Mouse (Mus musculus) erythroblast, embryonic 14.5 days (primary cell): ENCODE data around the gene Plekha7. TPM values are rescaled to one million over a fixed set of nuclear protein-coding genes. Genes with fewer than 3 reads are reported as not detected.

ENCODE experiments used
- H3K27me3 ChIP-seq: 2 replicates; pipeline ENCODE4 v1.6.1; 2012; ENCODE audit warnings: inconsistent platforms; ENCODE audit not compliant: control insufficient read depth
- H3K36me3 ChIP-seq: 2 replicates; pipeline ENCODE4 v1.6.1; 2012; ENCODE audit warnings: mild to moderate bottlenecking, inconsistent platforms; ENCODE audit not compliant: control insufficient read depth
- H3K4me1 ChIP-seq: 2 replicates; pipeline ENCODE4 v1.6.1; 2012; ENCODE audit warnings: inconsistent platforms; ENCODE audit not compliant: control insufficient read depth
- H3K4me3 ChIP-seq: replicated peaks from 2 replicates; pipeline ENCODE3; 2012; ENCODE audit warnings: moderate library complexity, mild to moderate bottlenecking, inconsistent platforms
- H3K9me3 ChIP-seq: 2 replicates; pipeline ENCODE4 v1.6.1; 2012; ENCODE audit warnings: low read length, inconsistent platforms, mixed read lengths; ENCODE audit not compliant: control insufficient read depth
- GATA1 ChIP-seq: IDR thresholded peaks from 2 replicates; pipeline ENCODE4 v1.6.1; 2012; ENCODE audit warnings: low read length, inconsistent platforms, mixed read lengths
- TAL1 ChIP-seq: IDR thresholded peaks from 3 replicates; pipeline ENCODE4 v1.6.1; 2012; ENCODE audit warnings: low read length, inconsistent platforms, mixed read lengths
- polyA plus RNA-seq: library from polyadenylated mRNA; stranded (reverse); fragments of >175 nt; gene quantifications from 2 replicates; pipeline ENCODE4 v1.2.3, GENCODE M21; 2012

Plekha7 gene
- polyA plus RNA-seq, 1 experiment = 0.19 TPM

DNA sequence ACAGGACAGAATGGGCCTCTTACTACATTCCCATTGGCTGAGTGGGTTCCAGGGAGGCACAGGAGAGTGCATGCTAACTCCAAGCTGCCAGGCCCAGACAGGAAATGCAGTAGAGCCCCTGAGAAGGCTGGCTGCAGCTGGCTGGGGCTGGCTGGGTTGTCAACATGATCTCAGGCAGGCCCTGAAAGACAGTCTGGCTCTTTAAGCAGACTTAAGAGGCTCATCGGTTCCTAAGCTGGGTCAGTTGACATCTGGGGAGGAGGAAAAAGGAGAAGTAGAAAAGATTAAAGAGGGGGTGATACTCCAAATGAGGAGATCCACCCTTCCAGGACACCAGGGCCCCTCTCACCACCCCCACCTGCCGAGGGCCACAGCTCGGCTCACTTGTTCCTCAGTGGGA is 13.2 kb downstream of the Plekha7 start:
- Histone ChIP-seq H3K27me3 (no peaks in the 10 kb centered on the region), H3K4me3 (no peak overlapping the region), H3K36me3 (no peaks in the 10 kb centered on the region), H3K4me1 (no peaks in the 10 kb centered on the region; the same call in 1 of the 2 replicates), H3K9me3 (no peaks in the 10 kb centered on the region)
- TF ChIP-seq TAL1 = no peak
- no peak for TF ChIP-seq GATA1

DNA sequence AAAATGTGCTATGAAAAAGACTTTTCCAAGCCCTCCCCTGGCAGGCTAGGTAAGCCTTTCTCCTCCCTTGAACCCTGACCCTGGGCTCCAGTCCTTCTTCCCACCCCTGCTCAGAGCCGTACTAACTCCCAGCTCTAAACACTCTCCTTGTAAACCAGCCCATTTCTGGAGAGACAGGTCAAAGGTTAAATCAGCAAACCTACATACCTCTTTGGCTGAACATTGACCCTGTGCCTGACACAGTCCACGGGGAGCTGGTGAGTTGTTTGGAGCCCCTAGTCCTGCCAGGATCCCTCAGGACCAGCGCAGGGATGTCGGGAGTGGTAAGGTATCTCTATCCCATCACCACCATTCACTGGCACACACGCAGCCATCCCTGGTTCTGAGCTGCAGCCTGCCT is 15.8 kb downstream of the Plekha7 start:
- TF ChIP-seq TAL1 (no peak), GATA1 (no peak)
- Histone ChIP-seq H3K4me1 (peaks cover 19% of the 10 kb centered on the region), H3K36me3 (no peaks in the 10 kb centered on the region), H3K9me3 (no peaks in the 10 kb centered on the region), H3K27me3 (no peaks in the 10 kb centered on the region), H3K4me3 (no peak overlapping the region)

GRCm38 (mm10) chr7:116290559-116290958 is 17.6 kb downstream of the Plekha7 start:
- Histone ChIP-seq H3K27me3 (no peaks in the 10 kb centered on the region), H3K4me3 (no peak overlapping the region), H3K36me3 (no peaks in the 10 kb centered on the region), H3K4me1 (peaks cover 37% of the 10 kb centered on the region), H3K9me3 (no peaks in the 10 kb centered on the region)
- TF ChIP-seq TAL1 (no peak), GATA1 (no peak)

- no peaks in the 10 kb centered on the region for H3K27me3 ChIP-seq
- peaks cover 48% of the 10 kb centered on the region for H3K4me1 ChIP-seq
- no peak overlapping the region for H3K4me3 ChIP-seq
- TF ChIP-seq GATA1 (no peak), TAL1 (no peak)
- H3K9me3 ChIP-seq = no peaks in the 10 kb centered on the region
- no peaks in the 10 kb centered on the region for H3K36me3 ChIP-seq
Observed at GRCm38 (mm10) chr7:116288996-116289395, 19.2 kb downstream of the Plekha7 start.

GRCm38 (mm10) chr7:116287959-116288358 is 20.2 kb downstream of the Plekha7 start:
- H3K4me1 ChIP-seq = peaks cover 48% of the 10 kb centered on the region

GRCm38 (mm10) chr7:116286611-116287355 is 21.4 kb downstream of the Plekha7 start:
- no peaks in the 10 kb centered on the region for H3K27me3 ChIP-seq
- H3K9me3 ChIP-seq = no peaks in the 10 kb centered on the region
- TF ChIP-seq GATA1 (no peak), TAL1 (no peak)
- H3K4me3 ChIP-seq = peak overlapping the region; percentile 28
- H3K4me1 ChIP-seq = peaks cover 48% of the 10 kb centered on the region
- H3K36me3 ChIP-seq = no peaks in the 10 kb centered on the region

More at GRCm38 (mm10) chr7:116287959-116288358, 20.2 kb downstream of the Plekha7 start:
- no peaks in the 10 kb centered on the region for H3K27me3 ChIP-seq
- no peak for TF ChIP-seq GATA1
- TF ChIP-seq TAL1 = no peak
- no peak overlapping the region for H3K4me3 ChIP-seq
- no peaks in the 10 kb centered on the region for H3K9me3 ChIP-seq
- no peaks in the 10 kb centered on the region for H3K36me3 ChIP-seq

DNA sequence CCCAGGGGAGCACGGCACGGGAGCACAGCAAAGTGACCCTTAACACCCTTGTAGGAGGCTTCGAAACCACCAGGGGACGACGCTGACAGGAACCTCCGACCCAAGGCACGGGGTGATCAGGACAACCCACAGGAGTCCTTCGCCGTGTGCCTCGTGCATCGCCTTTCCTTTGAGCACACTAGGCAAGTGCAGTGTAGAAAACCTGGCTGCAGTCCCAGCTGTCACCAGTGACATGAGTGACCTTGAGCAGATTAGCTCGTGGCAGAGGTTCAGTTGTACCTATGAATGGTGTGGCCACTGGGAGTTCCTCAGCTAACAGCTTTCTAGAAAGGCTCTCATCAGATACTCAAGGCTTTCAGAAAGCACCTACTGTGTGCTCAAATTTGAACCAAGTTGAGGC is 22.0 kb downstream of the Plekha7 start:
- Histone ChIP-seq H3K4me3 (peak overlapping the region; percentile 28), H3K4me1 (peaks cover 48% of the 10 kb centered on the region), H3K27me3 (no peaks in the 10 kb centered on the region), H3K36me3 (no peaks in the 10 kb centered on the region), H3K9me3 (no peaks in the 10 kb centered on the region)
- TF ChIP-seq TAL1 (no peak), GATA1 (no peak)

GRCm38 (mm10) chr7:116285216-116285615 is 23.0 kb downstream of the Plekha7 start:
- Histone ChIP-seq H3K4me1 (peaks cover 48% of the 10 kb centered on the region), H3K9me3 (no peaks in the 10 kb centered on the region), H3K36me3 (no peaks in the 10 kb centered on the region), H3K4me3 (no peak overlapping the region), H3K27me3 (no peaks in the 10 kb centered on the region)
- TF ChIP-seq TAL1 (no peak), GATA1 (no peak)

- Histone ChIP-seq H3K9me3 (no peaks in the 10 kb centered on the region), H3K4me3 (no peak overlapping the region), H3K36me3 (no peaks in the 10 kb centered on the region), H3K27me3 (no peaks in the 10 kb centered on the region), H3K4me1 (peaks cover 33% of the 10 kb centered on the region)
- TF ChIP-seq TAL1 = no peak
- no peak for TF ChIP-seq GATA1
Observed at GRCm38 (mm10) chr7:116282755-116283154, 25.4 kb downstream of the Plekha7 start.

GRCm38 (mm10) chr7:116280126-116280525 is 28.1 kb downstream of the Plekha7 start:
- no peak for TF ChIP-seq GATA1
- no peak for TF ChIP-seq TAL1

More at GRCm38 (mm10) chr7:116280126-116280525, 28.1 kb downstream of the Plekha7 start:
- Histone ChIP-seq H3K36me3 (no peaks in the 10 kb centered on the region), H3K9me3 (no peaks in the 10 kb centered on the region), H3K27me3 (no peaks in the 10 kb centered on the region), H3K4me1 (peaks cover 8% of the 10 kb centered on the region), H3K4me3 (no peak overlapping the region)
